Mouse (Mus musculus) adrenal gland, postnatal 14 days (tissue): ENCODE data around the gene Phf5a. TPM values are rescaled to one million over a fixed set of nuclear protein-coding genes. Genes with fewer than 3 reads are reported as not detected.
A peak's percentile ranks its signal among the peaks of the same experiment; 100 is the strongest.

ENCODE experiments used
- DNase-seq: peaks from one replicate; pipeline ENCODE4 v3.0.0; 2021; ENCODE audit warnings: mixed read lengths
- total RNA-seq: library from RNA; stranded (reverse); gene quantifications from 2 replicates; pipeline ENCODE4 v1.2.3, GENCODE M21; 2021

The Phf5a gene
- total RNA-seq, 1 experiment from 2014 or later: 63.4 TPM

GRCm38 (mm10) chr15:81848301-81848700 lies 23.4 kb downstream of the Phf5a start:
- DNase-seq: peak; percentile 77

- no peak for DNase-seq
These were observed 23.9 kb downstream of the Phf5a start for GRCm38 (mm10) chr15:81847861-81848260.

DNA sequence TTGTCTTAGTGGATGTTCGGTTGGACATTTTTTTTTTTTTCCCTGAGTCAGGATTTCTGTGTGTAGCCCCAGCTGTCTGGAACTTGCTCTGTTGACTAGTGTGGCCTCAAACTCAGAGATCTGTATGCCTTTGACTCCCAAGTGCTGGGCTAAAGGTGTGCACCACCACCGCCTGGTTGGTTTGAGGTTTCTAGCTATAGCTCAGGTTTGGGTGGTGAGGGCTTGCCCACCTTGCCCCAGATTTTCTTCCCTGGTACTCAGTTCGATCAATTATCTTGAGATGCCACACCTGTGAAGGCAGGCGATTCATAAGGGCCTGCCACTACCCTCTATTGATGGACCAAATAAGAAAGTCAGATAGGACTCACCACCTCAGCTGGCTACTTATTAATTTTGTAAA lies 24.6 kb downstream of the Phf5a start:
- DNase-seq: no peak

DNA sequence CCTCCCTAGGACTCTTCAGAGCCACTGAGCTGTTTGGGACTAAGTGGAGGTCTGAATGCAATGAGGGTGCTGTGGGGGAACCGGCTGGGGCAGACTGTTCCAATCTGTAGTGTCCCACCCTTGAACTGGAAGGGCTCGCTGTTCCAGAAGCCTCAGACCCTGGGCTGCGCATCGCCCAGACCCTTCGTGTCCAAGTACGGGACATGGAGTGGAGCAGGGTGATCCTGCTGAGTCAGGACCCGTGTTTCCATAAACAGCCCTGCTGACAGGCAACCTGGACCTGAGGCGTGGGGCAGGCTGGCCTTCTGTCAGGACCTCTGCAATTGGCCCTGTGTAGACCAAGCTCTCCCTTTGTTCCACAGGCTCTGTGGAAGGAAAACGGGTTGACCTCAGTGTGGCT lies 25.0 kb downstream of the Phf5a start:
- peak; percentile 36 for DNase-seq

- DNase-seq: peak; percentile 94
These were observed 26.0 kb downstream of the Phf5a start for GRCm38 (mm10) chr15:81845724-81846123.

- peak; percentile 50 for DNase-seq
These were observed 26.6 kb downstream of the Phf5a start for GRCm38 (mm10) chr15:81845033-81845625.

DNA sequence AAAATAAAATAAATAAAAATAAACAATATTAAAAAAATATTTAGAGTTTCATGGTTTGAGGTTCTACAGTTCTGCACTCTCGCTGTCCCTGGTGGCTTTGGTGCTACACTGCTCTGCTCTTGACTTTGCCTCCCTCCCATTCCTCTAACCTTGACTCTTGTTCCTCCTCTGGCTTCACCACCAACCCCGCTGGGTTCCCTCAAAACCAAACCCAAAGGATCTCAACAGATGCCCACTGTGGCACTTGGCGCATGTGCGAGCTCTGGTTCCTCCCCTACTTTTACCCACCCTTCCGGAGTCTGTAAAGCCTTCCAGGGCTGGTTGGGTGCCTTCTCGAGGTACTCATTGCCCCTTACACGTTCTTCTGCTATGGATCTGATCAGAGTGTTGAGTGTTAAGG lies 29.4 kb downstream of the Phf5a start:
- DNase-seq: no peak

DNA sequence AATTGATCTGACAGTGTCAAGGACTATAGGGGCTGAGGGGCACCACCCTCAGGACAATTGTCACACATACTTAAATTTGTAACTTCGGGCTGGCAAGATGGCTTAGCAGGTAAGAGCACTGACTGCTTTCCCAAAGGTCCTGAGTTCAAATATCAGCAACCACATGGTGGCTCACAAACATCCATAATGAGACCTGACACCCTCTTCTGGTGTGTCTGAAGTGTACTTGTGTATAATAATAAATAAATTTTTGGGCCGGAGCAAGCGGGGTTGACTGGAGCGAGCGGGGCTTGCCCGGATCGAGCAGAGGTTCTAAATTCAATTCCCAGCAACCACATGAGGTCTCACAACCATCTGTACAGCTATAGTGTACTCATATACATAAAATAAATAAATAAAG lies 31.4 kb downstream of the Phf5a start:
- DNase-seq: no peak

DNA sequence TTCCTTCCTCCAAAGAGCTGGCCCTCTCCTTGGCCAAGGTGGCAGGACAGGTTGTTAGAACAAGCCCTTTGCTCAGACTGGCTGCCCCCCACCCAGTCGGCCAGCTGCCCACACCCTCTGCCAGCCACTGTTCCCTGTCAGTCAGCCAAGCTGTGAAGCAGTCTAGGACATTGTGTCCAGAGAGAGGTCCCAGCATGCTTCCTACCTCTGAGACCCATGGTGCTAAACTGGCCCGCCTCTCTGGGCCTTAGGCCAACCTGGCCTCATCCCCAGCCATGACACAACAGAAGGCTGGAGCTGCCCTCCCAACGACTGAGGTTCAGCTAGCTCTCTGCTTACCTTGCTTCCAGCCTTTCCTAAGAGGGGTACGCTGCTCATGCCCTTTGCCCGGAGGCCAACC lies 32.1 kb downstream of the Phf5a start:
- DNase-seq: peak; percentile 93

- peak; percentile 43 for DNase-seq
These were observed 33.0 kb downstream of the Phf5a start for GRCm38 (mm10) chr15:81838554-81839235.

DNA sequence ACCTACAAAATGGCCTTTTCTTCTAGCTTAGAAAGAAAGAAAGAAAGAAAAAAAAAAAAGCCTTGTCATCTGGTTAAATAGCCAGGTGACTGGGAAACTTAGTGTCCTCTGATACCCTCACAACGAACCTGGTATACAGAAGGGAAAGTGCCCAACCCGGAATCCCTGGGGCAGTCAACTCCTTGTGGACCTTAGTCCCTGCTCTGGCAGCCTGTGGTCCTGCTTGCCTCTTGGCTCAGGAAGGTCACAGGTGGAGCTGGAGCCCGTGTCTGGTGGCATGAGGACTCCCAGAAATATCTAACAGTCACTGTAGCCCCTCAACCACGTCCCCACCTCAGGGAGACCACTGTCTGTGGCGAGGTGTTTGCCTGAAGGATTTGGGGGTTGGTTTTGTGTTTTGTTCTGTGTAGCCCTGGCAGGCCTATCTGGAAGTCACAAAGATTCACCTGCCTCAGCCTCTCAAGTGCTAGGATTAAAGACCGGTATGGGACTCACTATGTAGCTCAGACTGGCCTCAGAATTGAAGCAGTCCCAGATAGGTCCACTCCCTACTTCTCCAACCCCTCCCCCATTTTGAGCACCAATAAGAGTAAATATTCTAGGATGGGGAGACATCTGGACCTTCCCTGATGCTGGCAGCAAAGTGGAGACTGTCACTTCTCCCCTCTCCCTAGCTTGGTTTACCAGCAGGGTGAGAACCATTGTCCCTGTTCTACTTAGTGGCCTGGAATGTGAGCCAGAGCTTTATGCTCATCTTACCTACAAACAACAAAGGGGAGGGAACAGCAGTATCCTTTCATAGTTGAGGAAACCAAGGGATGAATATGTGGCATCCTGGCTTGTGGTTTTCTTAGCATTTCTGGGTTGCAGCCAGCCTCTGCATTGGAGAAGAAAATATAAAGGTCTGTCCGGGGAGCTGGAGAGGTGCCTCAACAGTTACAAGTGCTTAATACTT lies 34.5 kb downstream of the Phf5a start:
- peak; percentile 59 for DNase-seq

DNA sequence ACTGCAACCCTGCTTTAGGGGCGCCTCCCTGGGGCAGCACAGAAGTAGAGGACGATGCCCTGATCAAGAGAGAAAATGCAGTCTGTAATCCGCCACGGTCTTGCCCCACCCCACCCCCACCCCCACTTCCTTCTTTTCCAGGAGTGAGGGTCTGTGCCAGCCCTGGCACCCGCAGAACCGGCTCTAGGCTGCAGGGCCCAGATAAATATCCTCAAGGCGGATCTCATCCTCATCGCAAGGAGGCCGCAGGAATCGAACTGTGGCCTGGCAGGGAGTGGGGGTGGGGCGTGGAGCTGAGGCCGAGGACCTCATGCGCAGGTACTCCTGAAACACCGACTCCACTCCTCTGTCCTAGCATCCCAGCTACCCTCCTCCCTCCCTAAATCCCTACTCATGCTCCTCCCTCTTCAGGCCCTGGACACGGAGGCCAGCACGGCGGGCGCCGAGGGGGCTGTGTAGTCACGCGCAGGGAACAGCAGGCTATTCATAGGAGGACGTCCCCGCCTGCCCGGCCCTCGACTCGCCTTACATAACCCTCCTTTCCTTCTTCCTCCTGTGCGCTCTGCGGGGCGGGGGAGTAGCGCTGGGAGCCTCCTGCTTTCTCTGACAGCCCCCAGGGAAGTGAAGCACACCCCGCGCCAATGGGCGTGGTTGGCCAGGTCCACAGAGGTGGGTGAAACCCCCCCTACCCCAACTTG lies 35.4 kb downstream of the Phf5a start:
- peak; percentile 93 for DNase-seq

DNA sequence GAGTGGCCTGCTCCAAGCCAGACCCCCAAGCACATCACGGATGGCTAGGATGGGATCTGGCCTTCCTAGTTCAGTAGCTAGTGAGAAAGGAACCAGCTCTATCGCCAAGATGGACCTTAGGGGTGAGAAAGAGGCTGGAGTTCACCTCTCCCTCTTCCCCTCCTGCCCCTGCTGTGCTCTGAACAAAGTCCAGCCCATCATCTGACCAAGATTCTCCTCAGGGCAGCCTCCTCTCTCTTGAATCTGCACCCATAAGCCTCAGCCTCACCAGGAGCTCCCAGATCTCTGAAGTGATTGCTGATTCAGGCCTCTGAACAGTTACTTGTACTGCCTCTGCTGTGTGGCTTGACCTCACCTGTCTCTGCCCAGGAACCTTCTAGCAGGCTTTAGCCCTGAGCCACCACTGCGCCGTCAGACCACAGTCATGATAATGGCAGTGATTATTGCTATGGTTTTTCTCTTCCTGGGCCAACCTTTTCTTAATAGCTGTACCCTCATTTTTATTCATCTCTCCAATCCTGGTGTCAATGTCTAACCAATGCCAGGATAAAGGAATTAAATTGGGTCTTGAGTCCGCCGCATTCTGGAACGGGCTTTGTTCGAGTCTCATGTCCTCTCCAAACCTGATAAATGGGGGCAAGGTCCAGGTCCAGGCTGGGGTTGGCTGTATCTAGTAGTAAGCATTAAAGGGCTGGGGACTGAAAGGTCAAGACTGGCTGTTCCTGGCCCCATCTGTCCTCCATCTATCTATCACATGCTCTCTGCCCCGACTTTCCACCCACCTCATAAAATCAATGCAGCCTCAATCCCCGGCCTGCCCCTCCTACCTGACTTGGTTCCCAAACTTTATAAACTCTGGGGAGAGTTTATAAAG lies 36.5 kb downstream of the Phf5a start:
- no peak for DNase-seq

- peak; percentile 56 for DNase-seq
These were observed 37.4 kb downstream of the Phf5a start for GRCm38 (mm10) chr15:81834171-81834841.

GRCm38 (mm10) chr15:81833481-81833880 lies 38.2 kb downstream of the Phf5a start:
- DNase-seq: no peak

DNA sequence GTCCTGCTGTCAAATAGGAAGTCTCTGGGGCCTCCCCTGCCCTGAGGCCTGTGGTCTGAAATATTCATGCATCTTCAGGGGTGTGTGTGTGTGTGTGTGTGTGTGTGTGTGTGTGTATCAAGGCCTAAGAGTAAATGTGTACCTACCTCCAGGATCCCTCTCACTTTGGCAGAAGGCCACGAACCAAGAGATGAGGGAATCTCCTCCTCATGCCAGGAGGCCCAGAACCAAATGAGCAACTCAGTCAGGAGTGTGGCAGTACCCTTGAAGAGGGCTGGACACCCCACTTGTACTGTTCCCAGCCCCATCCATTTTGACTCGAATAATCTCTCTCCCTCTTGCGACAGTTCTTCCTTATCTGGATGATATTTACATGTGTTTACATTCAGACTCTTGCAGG lies 39.5 kb downstream of the Phf5a start:
- DNase-seq: no peak

DNA sequence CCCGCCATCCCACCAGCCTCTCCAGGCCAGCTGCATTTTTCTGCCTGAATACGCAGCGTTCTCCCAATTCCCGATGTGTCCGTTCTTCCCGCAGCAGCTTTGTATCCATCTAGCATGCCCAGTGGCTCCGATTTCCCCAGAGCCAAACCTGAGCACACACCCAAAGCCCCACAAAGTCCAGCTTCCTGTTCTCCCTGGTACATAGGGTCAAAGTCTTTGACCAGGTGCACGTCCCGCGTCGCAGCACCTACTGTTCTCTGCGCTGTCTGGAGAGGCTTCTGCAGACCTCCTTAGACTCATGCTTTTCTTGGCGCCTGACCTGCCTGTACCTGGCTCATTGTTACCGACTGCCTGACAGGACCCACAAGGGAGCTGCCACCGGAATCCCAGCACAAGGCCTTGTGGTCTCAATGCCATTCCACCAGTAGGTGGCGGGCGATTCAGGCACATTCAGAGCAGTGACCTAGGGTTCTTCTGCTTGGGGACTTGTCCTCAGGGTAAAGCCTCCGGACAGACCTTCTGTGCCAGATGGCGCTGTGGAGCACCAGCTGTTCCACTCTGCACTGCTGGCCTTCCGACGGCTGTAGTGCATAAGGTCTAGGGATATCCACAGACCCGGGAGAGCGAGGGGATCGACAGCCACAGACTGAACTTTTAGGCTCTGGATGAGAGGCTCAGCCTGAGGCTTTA lies 40.4 kb downstream of the Phf5a start:
- peak; percentile 95 for DNase-seq

GRCm38 (mm10) chr15:81830530-81830929 lies 41.2 kb downstream of the Phf5a start:
- DNase-seq: no peak

DNA sequence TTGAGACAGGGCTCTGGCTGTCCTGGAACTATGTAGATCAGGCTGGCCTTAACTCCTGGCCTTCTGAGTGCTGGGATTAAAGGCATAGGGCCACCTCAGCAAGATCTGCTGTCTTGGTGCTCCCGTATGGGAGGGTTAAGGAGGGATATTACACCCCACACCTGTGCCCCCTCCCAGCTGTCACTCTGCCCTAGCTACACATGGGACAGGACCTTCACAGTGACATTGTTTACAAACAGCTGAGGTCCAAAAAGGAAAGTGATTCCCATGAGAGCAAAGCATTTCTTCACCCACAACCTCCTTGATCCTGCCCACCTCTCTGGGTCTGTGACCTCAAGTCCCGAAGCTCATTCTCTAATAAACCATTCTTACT lies 42.5 kb downstream of the Phf5a start:
- DNase-seq: no peak
